Mouse (Mus musculus) erythroblast, adult 5-6 weeks (primary cell): ENCODE data around the gene Pigb. TPM values are rescaled to one million over a fixed set of nuclear protein-coding genes. Genes with fewer than 3 reads are reported as not detected.

ENCODE experiments used
- ATAC-seq: replicated peaks from 2 replicates; pipeline ENCODE4 v1.8.0; 2016; ENCODE audit warnings: moderate number of reproducible peaks, mild to moderate bottlenecking, moderate TSS enrichment, inconsistent platforms; ENCODE audit not compliant: poor library complexity, low FRiP score, severe bottlenecking
- total RNA-seq, 2 experiments: library from RNA; stranded (forward) in 1 of 2; stranded (reverse) in 1 of 2; fragments of 150-400 nt in 1 of 2; fragments of 200-764, 138-1000 nt in 1 of 2; gene quantifications; 2 replicates each; pipeline versions ENCODE4 v1.2.3 to v1.2.4; 2015 to 2017; ENCODE audit warnings: low replicate concordance in 2 of 2

Gene Pigb
- total RNA-seq, 2 experiments from 2014 or later = 4.0 to 4.6 TPM

DNA sequence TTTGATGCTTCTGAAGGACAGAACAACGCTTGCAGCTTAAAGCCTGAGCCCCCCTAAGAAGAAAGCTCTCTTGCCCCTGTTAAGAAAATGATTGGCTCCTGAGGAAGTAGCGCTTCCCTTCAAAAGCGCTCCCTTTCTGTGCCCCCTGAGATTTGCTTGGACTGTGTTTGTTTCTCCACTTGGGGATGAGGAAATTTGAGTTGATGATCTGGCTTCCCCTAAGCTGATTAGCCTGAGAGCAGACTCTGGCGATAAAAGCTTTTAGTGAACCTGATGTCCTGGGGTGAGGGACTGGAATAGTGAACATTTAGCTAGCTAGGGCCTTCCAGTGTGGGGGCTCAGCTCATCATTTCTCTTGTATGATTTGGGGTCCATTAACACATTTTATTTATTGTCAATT lies 8.7 kb upstream of the Pigb start:
- ATAC-seq = no peak

DNA sequence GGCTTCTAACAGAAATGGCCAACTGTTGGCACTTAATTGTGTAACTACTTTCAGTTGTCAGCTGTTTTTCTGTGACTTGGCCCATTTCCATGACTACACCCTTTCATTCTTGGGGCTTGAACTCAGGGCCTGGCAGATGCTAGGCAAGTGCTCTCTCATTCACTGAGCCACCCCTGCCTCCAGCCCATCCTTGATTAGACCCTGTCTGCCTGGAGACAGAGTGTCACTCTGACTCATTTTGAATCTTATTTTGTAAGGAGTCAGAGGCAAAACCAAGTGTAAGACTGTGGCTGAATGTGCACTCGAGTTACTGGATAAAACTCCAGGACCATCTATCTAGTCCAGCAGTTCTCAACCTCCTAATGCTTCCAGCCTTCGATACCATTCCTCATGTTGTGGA lies 7.7 kb upstream of the Pigb start:
- no peak for ATAC-seq

DNA sequence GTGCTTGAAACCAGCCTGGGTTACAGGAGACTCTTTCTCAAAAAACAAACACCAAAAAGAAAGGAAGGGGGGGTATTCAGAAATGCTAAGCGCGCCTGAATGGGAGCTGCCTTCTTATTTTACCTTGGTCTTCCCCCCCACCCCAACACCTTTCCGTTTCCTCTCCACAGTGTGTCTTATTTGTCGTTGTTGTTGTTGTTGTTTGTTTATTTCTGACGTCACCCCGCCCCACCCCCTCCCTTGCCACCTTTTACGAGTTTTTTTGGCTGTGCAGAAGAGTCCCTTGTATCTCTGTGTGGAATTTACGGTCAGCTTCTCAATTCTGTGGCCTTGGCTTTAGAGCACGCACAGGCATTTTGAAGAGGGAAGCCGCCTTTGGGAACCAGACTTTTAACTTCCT lies 5.5 kb upstream of the Pigb start:
- ATAC-seq = no peak

DNA sequence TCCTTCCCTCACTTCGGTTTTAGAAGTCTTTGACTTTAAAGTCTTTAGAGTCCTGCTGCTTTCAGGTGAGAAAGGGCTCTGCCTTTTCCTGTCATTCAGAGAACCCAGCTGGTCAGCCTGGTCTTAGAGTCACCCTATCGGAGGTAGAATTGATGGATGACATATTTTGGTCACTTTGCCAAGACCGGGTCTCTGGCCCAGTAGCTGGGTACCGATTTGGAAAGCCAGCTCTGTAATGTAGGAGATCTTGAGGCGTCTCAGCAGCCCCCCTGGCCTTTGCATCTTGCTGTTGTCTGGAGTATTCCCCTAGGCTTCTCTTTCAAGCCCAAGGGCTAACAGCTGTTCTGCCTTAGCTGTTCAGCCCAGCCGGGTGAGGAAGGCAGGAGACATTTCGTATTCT lies 5.0 kb upstream of the Pigb start:
- no peak for ATAC-seq

DNA sequence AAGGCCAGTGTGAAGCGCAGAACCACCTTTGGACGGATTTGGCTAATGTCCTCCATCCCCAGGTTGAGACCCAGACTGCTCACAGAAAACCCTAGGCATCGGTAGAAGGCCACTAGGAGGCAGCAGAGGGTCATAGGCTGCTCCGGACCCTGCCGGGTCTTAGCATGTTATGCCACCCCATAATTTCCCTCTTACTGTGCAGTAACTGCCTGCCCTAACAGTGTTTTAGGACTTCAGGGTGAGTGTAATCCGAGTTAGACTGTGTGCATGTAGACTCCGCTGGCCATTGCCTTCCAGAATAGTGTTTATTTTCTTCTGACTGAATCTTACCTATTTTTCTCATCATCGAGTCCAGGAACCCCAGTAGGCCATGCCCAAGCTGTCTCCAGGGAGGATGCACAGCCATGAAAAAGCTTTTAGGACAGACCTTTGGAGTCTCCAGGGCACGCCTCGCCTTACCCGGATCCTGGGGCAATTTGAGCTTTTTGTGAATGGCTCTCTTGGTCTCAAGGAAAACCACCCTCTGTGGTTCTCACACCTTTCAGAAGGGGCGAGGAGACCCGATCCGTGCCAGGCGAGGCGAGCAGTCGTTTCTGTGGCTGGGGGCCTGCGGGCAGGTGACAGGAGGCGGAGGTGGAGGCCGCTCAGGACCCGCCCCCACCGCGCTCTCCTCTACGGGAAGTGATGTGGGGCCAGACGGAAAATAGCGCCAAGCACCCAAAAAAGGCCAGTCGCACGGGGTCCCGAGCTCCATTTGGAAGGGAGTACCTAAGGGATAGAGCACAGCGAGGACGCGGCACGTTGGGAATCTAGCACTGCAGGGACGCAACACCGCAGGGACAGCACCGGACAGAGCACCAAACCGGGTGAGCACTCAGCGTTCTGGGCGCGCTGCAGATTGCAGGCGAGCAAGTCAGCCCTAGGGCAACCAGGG lies 4.2 kb upstream of the Pigb start, which contains the start of gene Rab27a:
Gene Rab27a (plus strand): TSS at position 709 of the 934 bp plus-strand sequence.
- peak; percentile 71 for ATAC-seq

DNA sequence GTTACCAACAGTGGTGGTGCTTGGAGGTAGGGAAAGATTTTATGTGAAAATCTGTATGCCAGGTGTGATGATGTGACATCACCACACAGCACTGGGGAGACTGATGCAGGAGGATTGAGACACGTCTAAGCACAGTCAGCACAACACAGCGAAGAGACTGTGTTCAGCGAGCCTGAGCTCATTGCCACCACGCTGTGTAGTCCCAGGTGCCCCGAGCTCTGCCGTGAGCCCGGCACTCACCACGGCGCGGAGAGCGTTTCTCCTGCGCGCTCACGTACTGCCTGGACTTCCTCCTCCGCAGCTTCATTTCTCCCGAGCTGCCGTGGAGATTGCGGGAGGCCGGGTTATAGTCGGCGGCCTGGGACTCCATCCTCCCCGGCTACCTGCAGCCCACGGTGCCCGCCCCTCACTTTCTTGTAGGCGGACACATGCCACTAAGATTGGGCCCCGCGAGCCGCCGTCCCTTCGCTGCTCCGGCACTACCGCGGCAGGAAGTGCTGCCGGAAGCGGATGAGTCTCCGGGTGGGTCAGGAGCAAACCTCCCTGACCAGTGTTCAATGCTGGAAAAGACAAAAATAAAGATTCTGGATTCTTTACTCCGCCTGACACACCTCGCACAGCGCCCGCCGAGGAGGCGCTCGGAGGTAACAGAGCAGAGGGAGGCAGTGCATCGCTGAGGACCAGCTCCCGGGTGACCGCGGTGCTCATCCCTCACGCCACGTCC lies 794 bp downstream of the Pigb start:
- ATAC-seq = peak; percentile 92

DNA sequence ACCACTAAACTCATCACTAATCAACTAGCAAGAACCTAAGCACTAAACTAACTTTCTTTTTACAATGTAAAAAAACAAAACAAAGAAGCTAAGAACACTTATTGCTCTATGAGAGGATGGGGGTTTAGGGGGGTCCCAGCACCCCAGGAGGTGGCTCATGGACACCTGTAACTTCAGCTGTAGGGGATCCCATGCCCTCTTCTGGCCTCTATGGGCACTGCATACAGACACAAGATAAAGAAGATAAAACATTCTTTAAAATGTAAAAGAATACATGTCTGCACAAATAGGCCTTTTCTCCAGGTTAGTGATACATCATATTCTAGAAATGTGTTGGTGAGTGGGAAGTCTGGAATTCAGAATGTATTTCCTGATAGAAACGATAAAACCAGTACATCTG lies 6.8 kb downstream of the Pigb start:
- ATAC-seq = no peak

DNA sequence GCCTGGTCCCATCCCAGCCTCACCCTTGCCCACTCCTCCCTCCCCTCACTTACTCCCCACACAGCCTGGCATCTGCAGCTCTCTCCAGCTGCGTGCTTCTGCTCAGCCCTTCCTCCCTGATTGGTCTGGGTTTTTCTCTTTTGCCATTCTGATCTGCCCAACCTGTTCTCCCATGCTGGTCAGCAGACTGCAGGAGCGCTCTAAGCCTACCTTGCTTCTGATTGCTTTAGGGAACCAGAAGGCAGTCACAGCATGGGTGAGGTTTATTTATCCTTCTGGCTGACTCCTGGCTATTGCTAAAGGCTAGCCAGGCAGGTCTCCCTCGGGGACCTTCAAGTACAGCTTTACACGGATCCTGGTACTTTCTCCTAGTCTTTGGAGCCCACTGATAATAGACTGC lies 8.8 kb downstream of the Pigb start:
- no peak for ATAC-seq

DNA sequence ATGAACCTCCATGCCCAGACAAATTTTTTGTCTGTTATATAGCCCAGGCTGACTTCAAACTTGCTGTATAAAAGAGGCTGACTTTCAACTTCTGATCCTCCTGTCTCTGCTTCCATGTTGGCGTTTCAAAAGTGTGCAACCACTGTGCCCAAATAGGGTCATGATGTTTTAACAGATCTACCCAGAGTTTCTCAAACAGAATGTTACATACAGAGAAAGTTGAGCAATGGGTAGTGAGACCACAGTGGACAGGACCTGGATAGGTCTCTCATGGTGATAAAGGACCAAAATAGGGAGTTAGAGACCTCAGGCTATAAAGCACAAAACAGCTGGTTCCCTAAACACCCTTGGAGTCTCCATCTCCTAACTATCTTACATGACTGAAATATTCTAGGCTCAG lies 9.7 kb downstream of the Pigb start:
- ATAC-seq = no peak

DNA sequence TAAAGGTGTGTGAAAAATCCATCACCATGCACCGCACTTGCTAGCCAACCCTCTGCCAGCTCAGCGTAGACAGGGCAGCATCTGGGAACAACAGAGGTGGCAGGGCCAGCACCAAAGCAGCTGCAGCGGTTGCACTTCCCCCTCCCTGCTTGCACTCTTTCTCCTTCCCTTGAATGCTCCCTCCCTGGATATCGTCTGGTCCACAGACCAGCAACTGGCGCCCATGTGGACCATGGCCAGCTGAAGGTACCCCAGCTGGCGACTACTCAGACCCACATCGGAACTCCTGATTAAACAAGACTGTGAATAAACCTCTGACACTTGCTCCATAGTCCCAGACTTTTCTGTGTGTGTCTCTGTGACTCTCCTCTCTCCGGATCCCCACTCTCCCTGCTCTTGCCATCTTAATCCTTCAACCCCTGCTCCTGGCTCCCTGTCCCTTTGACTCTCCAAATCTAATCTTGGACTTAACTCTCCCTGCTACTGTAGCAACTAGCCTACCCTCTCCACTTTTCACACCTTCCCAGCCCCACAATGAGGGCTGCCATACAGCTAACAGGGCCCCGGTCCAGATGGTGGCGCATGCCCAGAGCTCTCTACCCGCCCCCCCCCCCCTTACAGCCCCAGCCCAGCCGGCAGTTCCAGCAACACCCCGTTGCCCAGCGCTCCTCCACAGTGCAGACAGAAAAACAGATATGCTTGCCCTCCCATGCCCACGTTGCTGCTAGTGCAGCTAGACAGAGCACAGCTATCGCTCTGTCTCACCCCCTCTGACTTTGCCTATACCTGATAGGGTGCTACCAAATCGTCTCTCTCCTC lies 14.2 kb downstream of the Pigb start:
- no peak for ATAC-seq

DNA sequence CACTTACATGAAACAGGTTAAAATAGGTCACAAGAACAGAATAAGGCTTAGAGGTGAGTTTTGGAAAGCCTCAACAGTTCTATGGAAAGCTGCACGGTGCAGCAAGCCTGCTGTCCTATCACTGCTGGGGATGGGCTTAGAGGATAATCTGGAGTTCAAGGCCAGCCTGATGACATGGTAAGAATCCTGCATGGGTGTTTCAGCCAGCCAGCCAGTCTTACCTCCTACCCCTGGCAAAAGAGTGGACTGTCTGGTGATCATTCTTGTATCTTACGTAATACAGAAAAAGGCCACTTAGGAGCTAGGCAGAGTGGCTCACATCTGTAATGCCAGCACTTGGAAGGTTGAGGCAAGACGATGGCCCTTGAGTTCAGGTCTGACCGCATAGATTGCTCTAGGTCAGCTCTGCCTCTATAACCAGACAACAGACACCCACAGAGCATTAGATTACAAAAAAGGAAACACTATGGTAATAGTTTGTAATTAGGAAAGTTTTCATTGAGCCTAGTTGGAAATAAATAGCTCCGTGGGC lies 19.5 kb downstream of the Pigb start:
- ATAC-seq = no peak

DNA sequence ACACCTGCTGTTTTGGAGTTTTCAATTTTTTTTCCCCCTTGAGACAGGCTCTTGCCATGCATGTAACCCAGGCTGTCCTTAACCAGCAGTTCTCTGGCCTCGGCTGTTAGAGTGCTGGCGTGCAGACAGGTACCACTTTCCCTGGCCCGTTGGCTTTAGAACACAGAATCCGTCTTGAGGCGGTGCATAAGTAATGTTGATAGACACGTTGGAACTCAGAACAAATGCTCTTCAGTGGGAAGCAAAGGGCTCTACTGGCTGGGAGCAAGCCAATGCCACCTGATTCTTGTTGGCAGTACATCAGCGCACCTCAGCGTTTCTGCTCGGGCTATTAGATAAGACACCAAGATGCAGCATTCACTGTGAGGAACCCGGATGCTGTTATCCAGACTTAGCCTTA lies 20.3 kb downstream of the Pigb start:
- ATAC-seq = no peak

DNA sequence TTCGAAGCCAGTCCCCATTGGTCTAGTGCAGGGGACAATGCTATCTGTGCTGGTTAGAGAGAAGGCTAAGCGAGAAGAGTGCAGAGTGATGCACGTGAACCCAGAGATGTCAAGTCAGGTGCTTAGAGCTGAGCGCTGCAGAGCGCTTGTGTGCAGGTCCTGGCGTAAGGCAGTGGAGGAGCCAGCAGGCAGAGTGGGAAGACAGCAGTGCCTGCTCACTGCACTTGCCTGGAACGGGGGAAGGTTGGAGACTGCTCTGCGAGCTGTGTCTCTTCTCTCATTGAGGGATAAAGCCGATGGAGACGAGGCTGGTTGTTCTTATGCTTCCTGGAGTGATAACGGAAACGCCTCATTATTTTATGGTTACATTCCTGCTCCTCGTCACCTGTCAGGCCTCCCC lies 25.5 kb downstream of the Pigb start:
- ATAC-seq = no peak

DNA sequence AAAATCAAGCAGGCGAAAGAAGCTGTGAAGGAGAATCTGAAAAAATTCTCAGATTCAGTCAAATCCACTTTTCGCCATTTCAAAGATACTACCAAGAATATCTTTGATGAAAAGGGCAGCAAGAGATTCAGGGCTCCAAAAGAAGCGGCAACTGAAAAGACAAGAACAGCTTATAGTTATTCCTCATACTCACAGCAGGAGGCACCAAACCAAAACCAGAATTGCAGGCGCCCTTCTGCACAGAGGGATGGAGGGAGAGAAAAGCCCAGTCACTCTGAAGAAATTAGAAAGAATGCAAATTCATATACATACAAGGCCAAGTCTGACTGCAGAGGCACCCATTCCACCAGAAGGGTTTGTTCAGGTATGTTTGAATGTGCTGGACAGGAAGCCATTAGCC lies 27.5 kb downstream of the Pigb start:
- ATAC-seq = no peak

DNA sequence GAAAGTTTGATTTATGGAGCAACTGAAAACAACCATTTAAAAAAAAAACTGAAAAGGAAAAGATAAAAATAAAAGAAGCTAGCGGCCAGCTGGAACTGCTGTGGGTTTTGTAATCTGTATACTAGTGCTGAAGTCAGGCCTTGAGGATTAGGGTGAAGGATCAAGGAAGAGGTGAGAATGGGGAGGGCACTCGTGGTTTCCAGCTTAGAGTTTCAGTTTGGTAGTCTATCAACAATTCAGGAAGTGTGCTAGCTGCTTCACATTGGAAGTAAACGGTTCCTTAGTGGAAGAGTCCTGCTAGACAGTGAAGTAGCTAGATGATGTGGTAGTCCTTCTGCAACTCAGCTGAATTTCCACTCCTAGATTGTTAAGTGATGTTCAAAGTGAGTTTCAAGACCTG lies 31.8 kb downstream of the Pigb start:
- no peak for ATAC-seq

DNA sequence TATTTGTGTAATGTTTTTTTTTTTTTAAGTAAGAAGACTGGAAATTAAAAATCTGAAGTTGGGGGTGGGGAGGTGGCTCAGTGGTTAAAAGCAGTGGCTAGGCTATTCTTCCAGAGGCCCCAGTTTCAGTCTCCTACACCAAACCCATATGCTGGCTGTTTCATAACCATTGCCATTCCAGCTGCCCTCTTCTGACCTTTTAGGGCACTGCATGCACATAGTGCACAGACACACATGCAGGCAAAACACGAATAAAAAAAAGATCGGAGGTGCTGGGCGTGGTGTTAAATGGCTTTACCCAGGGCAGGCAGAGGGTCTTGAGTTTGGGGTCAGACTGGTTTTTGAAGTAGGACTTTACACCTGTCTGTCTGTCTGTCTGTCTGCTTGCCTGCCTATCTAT lies 34.0 kb downstream of the Pigb start:
- ATAC-seq = no peak

DNA sequence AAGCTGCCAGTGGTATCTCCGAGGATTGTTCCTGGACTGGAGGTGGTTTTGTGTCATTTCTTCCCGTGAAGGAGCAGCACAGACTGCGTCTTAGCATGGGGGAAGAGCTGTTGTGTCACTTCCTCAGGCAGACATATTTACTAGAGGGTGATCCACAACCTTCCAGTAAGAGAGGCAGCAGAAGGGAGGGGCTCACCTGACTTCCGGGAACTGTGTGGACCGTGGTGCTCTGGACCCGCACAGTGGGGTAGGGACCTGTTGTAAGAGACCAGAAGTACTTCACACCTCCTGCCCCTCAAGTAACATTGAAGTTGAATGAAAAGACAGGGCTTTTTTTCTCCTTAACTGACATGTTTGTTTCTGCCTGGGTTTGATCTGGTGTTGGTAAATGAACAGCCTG lies 35.1 kb downstream of the Pigb start:
- no peak for ATAC-seq

DNA sequence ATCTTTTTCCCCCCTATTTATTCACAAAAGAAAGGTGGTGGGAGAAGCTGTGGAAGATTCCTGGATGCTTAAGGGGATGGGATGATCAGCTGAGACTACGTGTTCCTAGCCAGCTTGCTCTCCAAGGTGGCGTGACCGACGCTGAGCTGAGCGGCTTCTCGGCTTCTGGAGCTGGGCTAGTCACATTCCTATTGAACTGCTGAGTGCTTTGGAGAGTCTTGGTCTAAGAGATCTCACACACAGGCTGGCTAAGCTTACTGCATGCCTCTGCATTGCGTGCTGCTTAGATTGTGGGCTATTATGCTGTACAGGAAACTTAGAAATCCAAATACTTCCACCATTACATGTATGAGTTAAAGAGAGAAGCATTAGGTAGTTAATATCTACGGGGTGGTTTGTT lies 36.1 kb downstream of the Pigb start:
- ATAC-seq = no peak

DNA sequence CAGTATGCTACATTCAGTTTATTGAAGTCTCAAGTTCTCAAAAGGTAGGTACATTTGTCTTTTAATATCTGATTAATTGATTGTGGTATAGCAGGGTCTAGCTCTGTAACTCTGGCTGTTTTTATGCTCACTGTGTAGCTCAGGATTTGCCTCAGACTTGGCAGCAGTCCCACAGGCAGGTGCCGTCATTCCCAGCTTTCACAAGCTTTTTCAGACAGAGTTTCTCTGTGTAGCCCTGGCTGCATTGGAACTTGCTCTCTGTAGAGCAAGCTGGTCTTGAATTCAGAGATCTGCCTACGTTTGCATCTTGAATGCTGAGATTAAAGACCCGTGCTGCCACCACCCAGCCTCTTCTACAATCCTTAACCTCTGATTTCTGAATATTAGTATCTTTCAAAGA lies 38.0 kb downstream of the Pigb start:
- no peak for ATAC-seq

DNA sequence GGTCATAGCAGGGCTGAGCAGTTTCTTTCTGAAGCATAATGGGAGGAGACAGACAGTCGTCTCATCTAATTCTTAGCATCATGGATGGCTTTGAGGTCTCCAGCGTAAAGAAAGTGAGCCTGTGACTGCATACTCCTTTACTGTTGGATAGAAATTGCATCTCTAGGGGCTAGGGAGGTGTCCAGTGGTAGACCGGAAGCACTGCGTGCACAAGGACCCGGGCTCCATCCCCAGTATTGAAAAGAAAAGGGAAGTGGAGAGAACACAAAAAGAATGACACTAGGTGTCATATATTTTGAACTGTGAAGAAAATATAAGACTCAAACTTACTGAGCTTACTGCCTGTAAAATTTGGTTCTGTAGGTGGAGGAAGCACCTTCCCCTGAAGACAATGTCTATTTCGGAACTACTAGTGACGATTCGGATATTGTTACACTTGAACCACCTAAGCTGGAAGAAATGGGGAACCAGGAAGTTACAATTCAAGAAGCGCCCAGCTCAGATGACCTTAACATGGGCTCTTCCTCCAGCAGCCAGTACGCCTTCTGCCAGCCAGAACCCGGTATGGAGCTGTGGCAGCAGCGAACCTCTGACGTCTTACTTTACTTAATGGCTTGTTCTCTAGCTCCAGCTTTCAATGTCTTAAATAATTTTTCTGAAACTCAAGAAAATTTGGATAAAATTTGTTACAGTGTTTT lies 38.7 kb downstream of the Pigb start:
- no peak for ATAC-seq
